Mouse (Mus musculus) lung, embryonic 16.5 days (tissue): ENCODE results near the gene P3h2. TPM values are rescaled to one million over a fixed set of nuclear protein-coding genes. Genes with fewer than 3 reads are reported as not detected.

Experiments used
- ATAC-seq: fragments of 200-750 bp; cut with Nextera tagmentation; 2 replicates; pipeline ENCODE4 v1.8.0; 2017; ENCODE audit warnings: low read depth, mild to moderate bottlenecking, moderate library complexity
- H3K27ac ChIP-seq: fragments of 300-500 bp; sonication (generic); 2 replicates; pipeline ENCODE4 v1.5.1; 2014; ENCODE audit warnings: mild to moderate bottlenecking, control low read depth, low read length
- H3K27me3 ChIP-seq: fragments of 300-500 bp; sonication (generic); 2 replicates; pipeline ENCODE4 v1.6.1; 2014; ENCODE audit warnings: low read depth, low read length, mixed read lengths; ENCODE audit not compliant: control insufficient read depth, insufficient read depth
- H3K36me3 ChIP-seq: fragments of 300-500 bp; sonication (generic); 2 replicates; pipeline ENCODE4 v1.6.1; 2014; ENCODE audit warnings: low read length; ENCODE audit not compliant: control insufficient read depth, insufficient read depth
- H3K4me1 ChIP-seq: fragments of 300-500 bp; sonication (generic); replicated peaks from 2 replicates; pipeline ENCODE4 v1.6.1; 2014; ENCODE audit warnings: low read length, mixed read lengths; ENCODE audit not compliant: control insufficient read depth, insufficient read depth
- H3K4me2 ChIP-seq: fragments of 300-500 bp; sonication (generic); 2 replicates; pipeline ENCODE4 v1.6.1; 2014; ENCODE audit warnings: low read depth, low read length, control low read depth
- H3K4me3 ChIP-seq: fragments of 300-500 bp; sonication (generic); 2 replicates; pipeline ENCODE4 v1.5.1; 2014; ENCODE audit warnings: mild to moderate bottlenecking, low read length, control low read depth
- H3K9ac ChIP-seq: fragments of 300-500 bp; sonication (generic); 2 replicates; pipeline ENCODE4 v1.6.1; 2014; ENCODE audit warnings: low read length, control low read depth
- H3K9me3 ChIP-seq: fragments of 300-500 bp; sonication (generic); 2 replicates; pipeline ENCODE4 v1.6.1; 2016; ENCODE audit warnings: low read length; ENCODE audit not compliant: control insufficient read depth
- WGBS: fragments of 180-500 bp; shearing (Covaris S2); extraction: QIAGEN DNeasy Blood & Tissue Kit; methylation state at CpG from one replicate; pipeline ENCODE4 v1.1.7; 2014; 5-methylcytosine and 5-hydroxymethylcytosine counted together
- polyA plus RNA-seq: library from polyadenylated mRNA; unstranded; fragments of >200 nt; fragmentation: Nextera tagmentation; extraction: Ambion mirVana; gene quantifications from 2 replicates; pipeline ENCODE4 v1.2.1, GENCODE M21; 2015

The P3h2 gene
- polyA plus RNA-seq, 1 experiment from 2014 or later, result 4.0 TPM

GRCm38 (mm10) chr16:26078100-26078422, 27.5 kb downstream of the P3h2 start:
- 22% methylated on average over 2 of the region's 2 CpGs for WGBS
- Histone ChIP-seq H3K9me3 (no peaks in the 10 kb centered on the region), H3K4me1 (peaks cover 29% of the 10 kb centered on the region), H3K4me3 (no peak overlapping the region), H3K9ac (no peak overlapping the region), H3K27ac (no peak overlapping the region), H3K4me2 (no peak overlapping the region), H3K27me3 (no peaks in the 10 kb centered on the region), H3K36me3 (no peaks in the 10 kb centered on the region)
- 0 out of 2 replicates have a peak, but pooled peaks have one; percentile 23 for ATAC-seq

GRCm38 (mm10) chr16:26077246-26078099, 28.1 kb downstream of the P3h2 start:
- Histone ChIP-seq H3K9me3 (no peaks in the 10 kb centered on the region), H3K4me1 (peaks cover 23% of the 10 kb centered on the region), H3K4me2 (no peak overlapping the region), H3K27me3 (no peaks in the 10 kb centered on the region), H3K9ac (no peak overlapping the region), H3K4me3 (no peak overlapping the region), H3K27ac (no peak overlapping the region), H3K36me3 (no peaks in the 10 kb centered on the region)
- 62% methylated on average over 10 of the region's 10 CpGs for WGBS
- 0 out of 2 replicates have a peak, but pooled peaks have one; percentile 20 for ATAC-seq

- H3K9me3 ChIP-seq, result no peaks in the 10 kb centered on the region
- no peaks in the 10 kb centered on the region for H3K36me3 ChIP-seq
- H3K4me2 ChIP-seq, result no peak overlapping the region
- peaks cover 22% of the 10 kb centered on the region for H3K4me1 ChIP-seq
- ATAC-seq, result no peak
- no peak overlapping the region for H3K27ac ChIP-seq
- H3K4me3 ChIP-seq, result no peak overlapping the region
- H3K27me3 ChIP-seq, result no peaks in the 10 kb centered on the region
- H3K9ac ChIP-seq, result no peak overlapping the region
Observed at GRCm38 (mm10) chr16:26075063-26075462, 30.5 kb downstream of the P3h2 start.

- H3K4me3 ChIP-seq, result no peak overlapping the region
- no peak overlapping the region for H3K9ac ChIP-seq
- no peak for ATAC-seq
- H3K27ac ChIP-seq, result no peak overlapping the region
- no peaks in the 10 kb centered on the region for H3K9me3 ChIP-seq
- H3K4me2 ChIP-seq, result no peak overlapping the region
- 84% methylated on average over 3 of the region's 3 CpGs for WGBS
- no peaks in the 10 kb centered on the region for H3K36me3 ChIP-seq
- H3K27me3 ChIP-seq, result no peaks in the 10 kb centered on the region
- H3K4me1 ChIP-seq, result no peaks in the 10 kb centered on the region
Observed at GRCm38 (mm10) chr16:26070376-26070775, 35.2 kb downstream of the P3h2 start.

- no peaks in the 10 kb centered on the region for H3K36me3 ChIP-seq
- no peak overlapping the region for H3K4me2 ChIP-seq
- no peaks in the 10 kb centered on the region for H3K27me3 ChIP-seq
- no peak overlapping the region for H3K27ac ChIP-seq
- no peak overlapping the region for H3K9ac ChIP-seq
- no peaks in the 10 kb centered on the region for H3K9me3 ChIP-seq
- 27% methylated on average over 6 of the region's 6 CpGs for WGBS
- H3K4me1 ChIP-seq, result 0 out of 2 replicates have a peak, but pooled peaks cover 4% of the 10 kb centered on the region
- H3K4me3 ChIP-seq, result no peak overlapping the region
- peak; percentile 74 for ATAC-seq
Observed at GRCm38 (mm10) chr16:26065060-26065459, 40.5 kb downstream of the P3h2 start.

- no peaks in the 10 kb centered on the region for H3K27me3 ChIP-seq
- H3K4me2 ChIP-seq, result no peak overlapping the region
- H3K9ac ChIP-seq, result no peak overlapping the region
- ATAC-seq, result no peak
- no peaks in the 10 kb centered on the region for H3K9me3 ChIP-seq
- H3K27ac ChIP-seq, result no peak overlapping the region
- H3K36me3 ChIP-seq, result no peaks in the 10 kb centered on the region
- WGBS, result 72% methylated on average over 5 of the region's 5 CpGs
- no peak overlapping the region for H3K4me3 ChIP-seq
- 0 out of 2 replicates have a peak, but pooled peaks cover 4% of the 10 kb centered on the region for H3K4me1 ChIP-seq
Observed at GRCm38 (mm10) chr16:26060239-26061085, 45.1 kb downstream of the P3h2 start.

- 0 out of 2 replicates have a peak, but pooled peaks have one; percentile 17 for ATAC-seq
- Histone ChIP-seq H3K27ac (no peak overlapping the region), H3K4me3 (no peak overlapping the region), H3K4me1 (peaks cover 30% of the 10 kb centered on the region), H3K9me3 (no peaks in the 10 kb centered on the region), H3K36me3 (no peaks in the 10 kb centered on the region), H3K27me3 (no peaks in the 10 kb centered on the region), H3K4me2 (no peak overlapping the region), H3K9ac (no peak overlapping the region)
- WGBS, result 29% methylated on average over 3 of the region's 3 CpGs
Observed at GRCm38 (mm10) chr16:26053631-26054030, 52.0 kb downstream of the P3h2 start.

- WGBS, result 38% methylated on average over 5 of the region's 5 CpGs
- H3K4me1 ChIP-seq, result peaks cover 37% of the 10 kb centered on the region
- no peaks in the 10 kb centered on the region for H3K36me3 ChIP-seq
- no peak overlapping the region for H3K4me3 ChIP-seq
- no peaks in the 10 kb centered on the region for H3K27me3 ChIP-seq
- peak; percentile 32; the same call in 1 of the 2 replicates for ATAC-seq
- H3K9ac ChIP-seq, result no peak overlapping the region
- H3K4me2 ChIP-seq, result no peak overlapping the region
- peak overlapping the region; percentile 61 for H3K27ac ChIP-seq
- H3K9me3 ChIP-seq, result no peaks in the 10 kb centered on the region
Observed at GRCm38 (mm10) chr16:26049393-26050087, 56.0 kb downstream of the P3h2 start.

- Histone ChIP-seq H3K9ac (no peak overlapping the region), H3K36me3 (no peaks in the 10 kb centered on the region), H3K4me3 (no peak overlapping the region), H3K4me1 (peaks cover 28% of the 10 kb centered on the region), H3K27ac (no peak overlapping the region), H3K4me2 (no peak overlapping the region), H3K27me3 (no peaks in the 10 kb centered on the region), H3K9me3 (no peaks in the 10 kb centered on the region)
- peak; percentile 84 for ATAC-seq
- 24% methylated on average over 3 of the region's 3 CpGs for WGBS
Observed at GRCm38 (mm10) chr16:26047870-26048269, 57.7 kb downstream of the P3h2 start.
